Mouse (Mus musculus): ENCODE results near the gene Nsun7.

- TF ChIP-seq CTCF (IDR thresholded peaks at IDR 0.05; ENCODE audit: borderline replicate concordance, insufficient read depth, low read depth, low read length) (no peak), POLR2A (IDR thresholded peaks at IDR 0.05; ENCODE audit: borderline replicate concordance, insufficient read depth, low read length) (no peak)
Observed at GRCm38 (mm10) chr5:66245958-66246497, 13.7 kb upstream of the Nsun7 start.

Measured in cerebellum, adult 2 months (tissue).